Mouse (Mus musculus): ENCODE data around the gene Foxp1. TPM values are rescaled to one million over a fixed set of nuclear protein-coding genes. Genes with fewer than 3 reads are reported as not detected.
A peak's percentile ranks its signal among the peaks of the same experiment; 100 is the strongest.

Gene Foxp1
- polyA plus RNA-seq, 1 experiment: 17.7 TPM

DNA sequence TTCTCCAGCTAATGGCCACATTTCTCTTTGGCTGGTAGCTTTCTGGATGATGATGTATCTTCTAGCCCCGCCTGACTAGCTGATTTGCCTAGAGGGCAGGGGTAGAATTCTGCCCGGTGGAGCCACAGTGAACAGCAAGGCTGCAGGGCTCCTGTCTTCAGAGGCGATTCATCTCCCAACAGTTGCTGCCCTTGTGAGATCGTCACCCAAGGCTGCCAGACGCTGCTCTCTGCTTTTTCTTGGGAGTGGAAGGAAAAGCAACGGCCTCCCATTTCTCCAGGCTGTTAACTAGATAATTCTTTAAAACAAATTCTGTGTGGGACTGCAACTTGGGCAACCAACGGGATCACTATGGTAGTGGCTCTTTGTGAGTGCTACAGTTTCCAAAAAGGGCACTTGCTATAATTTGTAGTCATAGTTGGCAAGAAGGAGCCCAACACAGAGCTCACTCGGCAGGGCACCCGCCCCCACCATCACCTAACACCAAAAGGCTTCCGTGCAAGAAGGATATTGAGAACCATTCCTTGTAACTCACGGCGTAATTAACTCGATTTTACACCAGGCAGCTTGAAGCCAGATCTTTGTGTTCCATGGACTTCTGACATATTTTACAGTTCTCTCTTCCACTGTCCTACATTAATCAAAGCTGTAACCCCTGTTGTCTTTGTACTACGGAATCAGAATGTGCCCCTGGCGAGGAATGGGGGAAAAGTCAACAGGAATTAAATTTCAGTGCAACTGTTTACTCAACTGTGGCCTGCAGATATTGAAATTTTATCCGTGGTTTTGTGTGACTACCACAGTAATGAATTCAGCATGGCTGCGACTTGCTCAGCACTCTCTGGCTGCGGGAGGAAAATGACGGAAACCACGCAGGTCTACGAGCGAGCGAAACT is 362.8 kb downstream of the Foxp1 start:
- Histone ChIP-seq H3K4me3 (peak overlapping the region; percentile 15), H3ac (ENCODE audit: control insufficient read depth, insufficient read length) (no peak overlapping the region), H3K36me3 (ENCODE audit: control insufficient read depth, insufficient read depth) (no peaks in the 10 kb centered on the region), H3K27me3 (ENCODE audit: control insufficient read depth, insufficient read depth, insufficient read length) (no peaks in the 10 kb centered on the region), H3K79me2 (ENCODE audit: control insufficient read depth, insufficient read depth) (no peaks in the 10 kb centered on the region), H3K4me2 (ENCODE audit: low read depth) (peak overlapping the region; percentile 90)
- TF ChIP-seq MYOD1 (IDR thresholded peaks at IDR 0.05; ENCODE audit: control insufficient read depth in 1 of 3, insufficient read length in 2 of 3, low read depth in 2 of 3) (peak in 1 of 3 experiments; percentile 19), SRF (IDR thresholded peaks at IDR 0.05; ENCODE audit: control insufficient read depth, insufficient read length, low read depth) (no peak), POLR2AphosphoS2 (IDR thresholded peaks at IDR 0.05; ENCODE audit: insufficient read length, low read depth) (peak; percentile 72), POLR2A (IDR thresholded peaks at IDR 0.05; ENCODE audit: insufficient read length, low read depth) (peak; percentile 74)

DNA sequence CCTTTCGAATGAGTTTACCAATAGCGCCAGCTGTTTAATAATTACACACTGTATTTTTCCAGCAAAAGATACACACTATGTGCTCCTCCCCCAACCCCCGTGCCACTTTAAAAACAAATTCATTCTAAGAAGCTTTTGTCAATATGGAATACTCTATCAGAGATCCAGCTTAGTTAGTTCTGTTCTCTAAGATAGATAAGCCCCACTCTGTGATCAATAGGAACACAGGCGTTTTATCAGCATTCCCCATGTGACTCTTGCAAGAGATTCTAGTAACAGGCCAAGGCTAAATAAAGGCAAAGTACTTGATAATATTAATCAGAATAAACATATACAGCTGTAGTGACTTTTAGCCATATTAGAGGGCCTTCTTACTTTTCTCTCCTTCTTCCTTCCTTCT is 368.8 kb downstream of the Foxp1 start:
- TF ChIP-seq MYOD1 (IDR thresholded peaks at IDR 0.05; ENCODE audit: control insufficient read depth in 1 of 3, insufficient read length in 2 of 3, low read depth in 2 of 3): no peak
- no peak overlapping the region for H3ac ChIP-seq (ENCODE audit: control insufficient read depth, insufficient read length)
- no peak overlapping the region for H3K4me3 ChIP-seq
- H3K79me2 ChIP-seq (ENCODE audit: control insufficient read depth, insufficient read depth): no peaks in the 10 kb centered on the region
- H3K36me3 ChIP-seq (ENCODE audit: control insufficient read depth, insufficient read depth): no peaks in the 10 kb centered on the region
- no peaks in the 10 kb centered on the region for H3K27me3 ChIP-seq (ENCODE audit: control insufficient read depth, insufficient read depth, insufficient read length)
- no peak overlapping the region for H3K4me2 ChIP-seq (ENCODE audit: low read depth)

DNA sequence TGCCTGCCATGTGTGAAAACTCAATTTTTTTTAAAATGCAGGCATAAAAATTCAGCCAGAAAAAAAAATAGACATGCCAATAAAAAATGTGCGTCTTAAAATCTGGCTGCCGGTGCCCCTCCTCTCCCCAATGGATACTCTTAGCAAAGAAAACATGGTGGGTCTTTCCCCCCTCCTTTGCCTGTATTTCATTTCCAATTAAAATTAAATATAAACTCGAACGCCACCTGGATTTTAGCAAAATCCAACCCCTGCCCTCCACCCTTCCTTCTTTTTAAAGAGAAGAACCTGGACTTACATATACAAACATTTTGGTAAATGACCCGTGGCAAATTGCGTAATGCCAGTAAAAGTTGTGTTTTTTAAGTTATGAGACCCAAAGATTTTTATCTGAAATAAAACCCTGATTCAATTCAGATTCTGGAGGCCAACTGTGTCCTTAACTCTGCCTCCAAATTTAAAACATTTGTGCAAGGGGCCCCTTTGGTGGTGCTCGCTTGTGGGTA is 376.1 kb downstream of the Foxp1 start:
- no peaks in the 10 kb centered on the region for H3K36me3 ChIP-seq (ENCODE audit: control insufficient read depth, insufficient read depth)
- H3K79me2 ChIP-seq (ENCODE audit: control insufficient read depth, insufficient read depth): no peaks in the 10 kb centered on the region
- H3K27me3 ChIP-seq (ENCODE audit: control insufficient read depth, insufficient read depth, insufficient read length): no peaks in the 10 kb centered on the region
- TF ChIP-seq TCF12 (IDR thresholded peaks at IDR 0.05; ENCODE audit: insufficient read depth, poor library complexity, severe bottlenecking) (no peak), USF1 (IDR thresholded peaks at IDR 0.05; ENCODE audit: low read depth) (no peak), MAX (IDR thresholded peaks at IDR 0.05; ENCODE audit: low read depth) (no peak), CEBPB (IDR thresholded peaks at IDR 0.05; ENCODE audit: insufficient read depth, poor library complexity, severe bottlenecking) (no peak), MYOG (IDR thresholded peaks at IDR 0.05; ENCODE audit: control insufficient read depth in 1 of 3, insufficient read depth in 1 of 3, insufficient read length in 2 of 3, low read depth in 2 of 3) (no peak), MYOD1 (IDR thresholded peaks at IDR 0.05; ENCODE audit: control insufficient read depth in 1 of 3, insufficient read length in 2 of 3, low read depth in 2 of 3) (no peak), SRF (IDR thresholded peaks at IDR 0.05; ENCODE audit: control insufficient read depth, insufficient read length, low read depth) (no peak), REST (IDR thresholded peaks at IDR 0.05; ENCODE audit: insufficient read depth, insufficient read length) (no peak), POLR2A (IDR thresholded peaks at IDR 0.05; ENCODE audit: insufficient read length, low read depth) (no peak), TCF3 (IDR thresholded peaks at IDR 0.05; ENCODE audit: insufficient read length, low read depth) (no peak), POLR2AphosphoS2 (IDR thresholded peaks at IDR 0.05; ENCODE audit: insufficient read length, low read depth) (no peak)
- no peak overlapping the region for H3K4me3 ChIP-seq
- no peak overlapping the region for H3K4me2 ChIP-seq (ENCODE audit: low read depth)
- no peak overlapping the region for H3ac ChIP-seq (ENCODE audit: control insufficient read depth, insufficient read length)

DNA sequence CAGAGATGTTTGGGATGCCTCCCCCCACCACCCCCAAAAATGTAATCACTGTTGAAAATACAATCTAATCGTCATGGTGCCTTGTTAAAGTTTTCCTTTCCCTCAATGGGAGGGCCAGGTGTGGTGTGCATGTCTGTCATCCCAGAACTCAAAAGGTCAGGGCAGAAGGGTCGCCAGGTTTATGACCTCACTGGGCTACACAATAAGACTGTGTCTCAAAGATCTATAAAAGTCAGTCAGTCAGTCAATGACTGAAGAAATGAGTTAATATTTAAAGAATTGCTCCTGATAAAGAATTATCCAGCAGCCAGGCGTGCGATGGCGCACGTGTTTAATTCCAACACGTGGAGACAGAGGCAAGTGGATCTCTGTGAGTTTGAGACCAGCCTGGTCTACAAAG is 377.5 kb downstream of the Foxp1 start:
- no peaks in the 10 kb centered on the region for H3K79me2 ChIP-seq (ENCODE audit: control insufficient read depth, insufficient read depth)
- H3K4me2 ChIP-seq (ENCODE audit: low read depth): no peak overlapping the region
- H3K36me3 ChIP-seq (ENCODE audit: control insufficient read depth, insufficient read depth): no peaks in the 10 kb centered on the region
- H3ac ChIP-seq (ENCODE audit: control insufficient read depth, insufficient read length): no peak overlapping the region
- no peak overlapping the region for H3K4me3 ChIP-seq
- no peaks in the 10 kb centered on the region for H3K27me3 ChIP-seq (ENCODE audit: control insufficient read depth, insufficient read depth, insufficient read length)
- no peak for TF ChIP-seq E2F4 (IDR thresholded peaks at IDR 0.05; ENCODE audit: insufficient read depth)
- TF ChIP-seq SRF (IDR thresholded peaks at IDR 0.05; ENCODE audit: control insufficient read depth, insufficient read length, low read depth): no peak
- TF ChIP-seq CEBPB (IDR thresholded peaks at IDR 0.05; ENCODE audit: insufficient read depth, poor library complexity, severe bottlenecking): no peak
- TF ChIP-seq USF1 (IDR thresholded peaks at IDR 0.05; ENCODE audit: low read depth): no peak
- no peak for TF ChIP-seq POLR2A (IDR thresholded peaks at IDR 0.05; ENCODE audit: insufficient read length, low read depth)
- TF ChIP-seq TCF3 (IDR thresholded peaks at IDR 0.05; ENCODE audit: insufficient read length, low read depth): no peak
- no peak for TF ChIP-seq TCF12 (IDR thresholded peaks at IDR 0.05; ENCODE audit: insufficient read depth, poor library complexity, severe bottlenecking)
- TF ChIP-seq MYOG (IDR thresholded peaks at IDR 0.05; ENCODE audit: control insufficient read depth in 1 of 3, insufficient read depth in 1 of 3, insufficient read length in 2 of 3, low read depth in 2 of 3): no peak
- TF ChIP-seq MYOD1 (IDR thresholded peaks at IDR 0.05; ENCODE audit: control insufficient read depth in 1 of 3, insufficient read length in 2 of 3, low read depth in 2 of 3): no peak
- TF ChIP-seq REST (IDR thresholded peaks at IDR 0.05; ENCODE audit: insufficient read depth, insufficient read length): no peak
- TF ChIP-seq POLR2AphosphoS2 (IDR thresholded peaks at IDR 0.05; ENCODE audit: insufficient read length, low read depth): no peak
- TF ChIP-seq MAX (IDR thresholded peaks at IDR 0.05; ENCODE audit: low read depth): no peak

DNA sequence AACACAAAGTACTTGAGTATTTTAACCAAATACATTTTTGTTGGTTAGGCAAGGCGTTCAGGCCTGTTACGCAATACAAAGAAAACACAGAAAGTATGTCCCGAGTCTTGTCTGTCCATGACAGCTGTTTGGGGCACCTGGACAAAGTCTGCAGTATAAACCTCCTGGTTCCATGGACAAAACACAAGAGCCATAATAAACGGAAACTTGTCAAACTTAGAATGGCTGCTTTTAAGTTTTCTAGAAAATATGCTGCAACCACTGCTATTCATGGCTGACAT is 378.8 kb downstream of the Foxp1 start:
- Histone ChIP-seq H3K27me3 (ENCODE audit: control insufficient read depth, insufficient read depth, insufficient read length) (no peaks in the 10 kb centered on the region), H3K4me3 (no peak overlapping the region), H3K4me2 (ENCODE audit: low read depth) (peak overlapping the region; percentile 48), H3K36me3 (ENCODE audit: control insufficient read depth, insufficient read depth) (no peaks in the 10 kb centered on the region), H3K79me2 (ENCODE audit: control insufficient read depth, insufficient read depth) (no peaks in the 10 kb centered on the region), H3ac (ENCODE audit: control insufficient read depth, insufficient read length) (no peak overlapping the region)
- no peak for TF ChIP-seq MYOG (IDR thresholded peaks at IDR 0.05; ENCODE audit: control insufficient read depth in 1 of 3, insufficient read depth in 1 of 3, insufficient read length in 2 of 3, low read depth in 2 of 3)
- TF ChIP-seq CEBPB (IDR thresholded peaks at IDR 0.05; ENCODE audit: insufficient read depth, poor library complexity, severe bottlenecking): peak; percentile 97
- TF ChIP-seq TCF12 (IDR thresholded peaks at IDR 0.05; ENCODE audit: insufficient read depth, poor library complexity, severe bottlenecking): peak; percentile 51
- no peak for TF ChIP-seq TCF3 (IDR thresholded peaks at IDR 0.05; ENCODE audit: insufficient read length, low read depth)
- TF ChIP-seq MYOD1 (IDR thresholded peaks at IDR 0.05; ENCODE audit: control insufficient read depth in 1 of 3, insufficient read length in 2 of 3, low read depth in 2 of 3): peak in 2 of 3 experiments; percentile 58
- no peak for TF ChIP-seq POLR2AphosphoS2 (IDR thresholded peaks at IDR 0.05; ENCODE audit: insufficient read length, low read depth)
- TF ChIP-seq POLR2A (IDR thresholded peaks at IDR 0.05; ENCODE audit: insufficient read length, low read depth): no peak
- TF ChIP-seq REST (IDR thresholded peaks at IDR 0.05; ENCODE audit: insufficient read depth, insufficient read length): no peak
- TF ChIP-seq E2F4 (IDR thresholded peaks at IDR 0.05; ENCODE audit: insufficient read depth): no peak
- no peak for TF ChIP-seq USF1 (IDR thresholded peaks at IDR 0.05; ENCODE audit: low read depth)
- no peak for TF ChIP-seq SRF (IDR thresholded peaks at IDR 0.05; ENCODE audit: control insufficient read depth, insufficient read length, low read depth)
- TF ChIP-seq MAX (IDR thresholded peaks at IDR 0.05; ENCODE audit: low read depth): no peak
